Mouse (Mus musculus) spleen, postnatal 14 days (tissue): ENCODE results near the gene BC016579.

Experiments
- DNase-seq, 2 experiments: peaks; one replicate each; pipeline ENCODE4 v3.0.0; 2021 to 2022; ENCODE audit warnings: low spot score in 2 of 2

Gene BC016579

GRCm38 (mm10) chr16:45653934-45654332 lies at the start of gene BC016579:
Gene BC016579, minus strand, starts transcription at chr16:45654068.
- DNase-seq, result no peak

GRCm38 (mm10) chr16:45699301-45699700 lies 45.4 kb upstream of the BC016579 start:
- no peak for DNase-seq

GRCm38 (mm10) chr16:45697996-45698395 lies 44.1 kb upstream of the BC016579 start:
- no peak for DNase-seq

GRCm38 (mm10) chr16:45695445-45696160 lies 41.7 kb upstream of the BC016579 start:
- no peak for DNase-seq

- no peak for DNase-seq
Measured at GRCm38 (mm10) chr16:45693558-45693957, 39.7 kb upstream of the BC016579 start, which contains the start of gene Tmprss7. Gene Tmprss7, minus strand, starts transcription at chr16:45693658.

GRCm38 (mm10) chr16:45692851-45693250 lies 39.0 kb upstream of the BC016579 start:
- no peak for DNase-seq

- no peak for DNase-seq
Measured at GRCm38 (mm10) chr16:45690178-45690577, 36.3 kb upstream of the BC016579 start.

GRCm38 (mm10) chr16:45686833-45687232 lies 33.0 kb upstream of the BC016579 start:
- DNase-seq, result no peak

- no peak for DNase-seq
Measured at GRCm38 (mm10) chr16:45685295-45685694, 31.4 kb upstream of the BC016579 start.

- peak in 1 of 2 experiments; percentile 45 for DNase-seq
Measured at GRCm38 (mm10) chr16:45684815-45685214, 30.9 kb upstream of the BC016579 start.

- DNase-seq, result no peak
Measured at GRCm38 (mm10) chr16:45676462-45676861, 22.6 kb upstream of the BC016579 start.

GRCm38 (mm10) chr16:45670005-45670404 lies 16.1 kb upstream of the BC016579 start:
- no peak for DNase-seq

GRCm38 (mm10) chr16:45668178-45668577 lies 14.3 kb upstream of the BC016579 start:
- DNase-seq, result no peak

- DNase-seq, result no peak
Measured at GRCm38 (mm10) chr16:45666136-45666535, 12.3 kb upstream of the BC016579 start.

- no peak for DNase-seq
Measured at GRCm38 (mm10) chr16:45662381-45662780, 8.5 kb upstream of the BC016579 start.

- no peak for DNase-seq
Measured at GRCm38 (mm10) chr16:45659596-45659995, 5.7 kb upstream of the BC016579 start.

- no peak for DNase-seq
Measured at GRCm38 (mm10) chr16:45658248-45658647, 4.4 kb upstream of the BC016579 start.

- DNase-seq, result no peak
Measured at GRCm38 (mm10) chr16:45657574-45658159, 3.8 kb upstream of the BC016579 start.

GRCm38 (mm10) chr16:45654465-45654864 lies 597 bp upstream of the BC016579 start:
- DNase-seq, result no peak

GRCm38 (mm10) chr16:45653009-45653933 lies 597 bp downstream of the BC016579 start:
- no peak for DNase-seq

GRCm38 (mm10) chr16:45651497-45651896 lies 2.4 kb downstream of the BC016579 start:
- no peak for DNase-seq

GRCm38 (mm10) chr16:45644380-45644779 lies 9.5 kb downstream of the BC016579 start:
- DNase-seq, result no peak
